Mouse (Mus musculus) MEL (cell line): ENCODE measurements at regions not wholly inside any gene's neighbourhood (a gene's known extent, or its start where the extent isn't known, plus 50 kb on each side); places are given as distances from the start of the nearest gene placed in this dataset.

ENCODE experiments used
- DNase-seq: peaks from one replicate; pipeline ENCODE4 v3.0.0; 2011; ENCODE audit warnings: low read depth, low spot score
- H3K27ac ChIP-seq: 2 replicates; pipeline ENCODE4 v1.5.1; 2012; ENCODE audit warnings: low read depth, mild to moderate bottlenecking, control low read depth, low read length, moderate library complexity; ENCODE audit not compliant: control insufficient read depth
- H3K27me3 ChIP-seq, 2 experiments: fragments of 150-350 bp in 1 of 2; sonication (generic) in 1 of 2; 2 replicates each; pipeline ENCODE4 v1.6.1; 2012; ENCODE audit warnings: low read length in 2 of 2, mild to moderate bottlenecking in 2 of 2, improper control_type of control experiment in 1 of 2, moderate library complexity in 1 of 2; ENCODE audit not compliant: insufficient read depth in 2 of 2, control insufficient read depth in 1 of 2
- H3K36me3 ChIP-seq, 2 experiments: 2 replicates each; pipeline ENCODE4 v1.6.1; 2012 to 2014; ENCODE audit warnings: low read length in 2 of 2, improper control_type of control experiment in 1 of 2, inconsistent platforms in 1 of 2, mild to moderate bottlenecking in 1 of 2; ENCODE audit not compliant: insufficient read depth in 2 of 2, control insufficient read depth in 1 of 2
- H3K4me1 ChIP-seq, 2 experiments: fragments of 150-350 bp in 1 of 2; sonication (generic) in 1 of 2; 2 replicates each; pipeline ENCODE4 v1.6.1; 2012; ENCODE audit warnings: low read length in 2 of 2, improper control_type of control experiment in 1 of 2, mild to moderate bottlenecking in 1 of 2; ENCODE audit not compliant: insufficient read depth in 2 of 2, control insufficient read depth in 1 of 2
- H3K4me3 ChIP-seq, 2 experiments: fragments of 150-350 bp in 1 of 2; sonication (generic) in 1 of 2; 2 replicates each; pipeline ENCODE4 v1.5.1; 2012; ENCODE audit warnings: low read depth in 2 of 2, low read length in 2 of 2, mild to moderate bottlenecking in 2 of 2, moderate library complexity in 2 of 2, control low read depth in 1 of 2, improper control_type of control experiment in 1 of 2; ENCODE audit not compliant: control insufficient read depth in 1 of 2, insufficient read depth in 1 of 2
- H3K79me2 ChIP-seq: 2 replicates; pipeline ENCODE4 v1.6.1; 2012; ENCODE audit warnings: mild to moderate bottlenecking, low read length, moderate library complexity; ENCODE audit not compliant: control insufficient read depth, poor library complexity, insufficient read depth
- H3K9ac ChIP-seq: 2 replicates; pipeline ENCODE4 v1.6.1; 2012; ENCODE audit warnings: low read depth, mild to moderate bottlenecking, control low read depth, low read length, moderate library complexity; ENCODE audit not compliant: control insufficient read depth, poor library complexity, severe bottlenecking
- H3K9me3 ChIP-seq: fragments of 150-350 bp; sonication (generic); replicated peaks from 2 replicates; pipeline ENCODE4 v1.6.1; 2012; ENCODE audit warnings: mild to moderate bottlenecking, low read length, improper control_type of control experiment, moderate library complexity; ENCODE audit not compliant: insufficient read depth
- BHLHE40 ChIP-seq: IDR thresholded peaks from 2 replicates; pipeline ENCODE4 v1.6.1; 2012; ENCODE audit warnings: low read depth, mild to moderate bottlenecking, inconsistent platforms, low read length, improper control_type of control experiment, borderline replicate concordance
- CHD1 ChIP-seq: IDR thresholded peaks from 2 replicates; pipeline ENCODE4 v1.6.1; 2012; ENCODE audit warnings: low read depth, mild to moderate bottlenecking, inconsistent platforms, low read length, improper control_type of control experiment
- CTCF ChIP-seq, 3 experiments: IDR thresholded peaks in 2 of 3; conservative IDR thresholded peaks in 1 of 3; 2 replicates each; pipeline ENCODE4 v1.5.1; 2011 to 2012; ENCODE audit warnings: low read length in 3 of 3, low read depth in 2 of 3, mild to moderate bottlenecking in 2 of 3, improper control_type of control experiment in 1 of 3, inconsistent platforms in 1 of 3, mixed read lengths in 1 of 3, moderate library complexity in 1 of 3; ENCODE audit not compliant: control insufficient read depth in 1 of 3, insufficient read depth in 1 of 3, poor library complexity in 1 of 3, severe bottlenecking in 1 of 3
- EP300 ChIP-seq, 2 experiments: IDR thresholded peaks; 2 replicates each; pipeline ENCODE4 v1.6.1; 2011; ENCODE audit warnings: improper control_type of control experiment in 2 of 2, low read length in 2 of 2, low read depth in 1 of 2, mild to moderate bottlenecking in 1 of 2
- GABPA ChIP-seq: IDR thresholded peaks from 2 replicates; pipeline ENCODE4 v1.6.1; 2012; ENCODE audit warnings: low read depth, mild to moderate bottlenecking, inconsistent platforms, low read length, improper control_type of control experiment, moderate library complexity
- HCFC1 ChIP-seq: IDR thresholded peaks from 2 replicates; pipeline ENCODE4 v1.6.1; 2012; ENCODE audit warnings: low read depth, mild to moderate bottlenecking, inconsistent platforms, low read length, improper control_type of control experiment, moderate library complexity
- JUND ChIP-seq: IDR thresholded peaks from 2 replicates; pipeline ENCODE4 v1.6.1; 2011; ENCODE audit warnings: low read depth, mild to moderate bottlenecking, improper control_type of control experiment, low read length
- KAT2A ChIP-seq: conservative IDR thresholded peaks from 2 replicates; pipeline ENCODE4 v1.6.1; 2012; ENCODE audit warnings: low read depth, low read length, improper control_type of control experiment, inconsistent platforms
- MAFK ChIP-seq: IDR thresholded peaks from 2 replicates; pipeline ENCODE4 v1.6.1; 2011; ENCODE audit warnings: low read depth, mild to moderate bottlenecking, low read length, improper control_type of control experiment, borderline replicate concordance
- MAX ChIP-seq: IDR thresholded peaks from 2 replicates; pipeline ENCODE4 v1.6.1; 2011; ENCODE audit warnings: low read length, improper control_type of control experiment
- MAZ ChIP-seq: IDR thresholded peaks from 2 replicates; pipeline ENCODE4 v1.6.1; 2012; ENCODE audit warnings: low read depth, mild to moderate bottlenecking, inconsistent platforms, low read length, improper control_type of control experiment
- MEF2A ChIP-seq: IDR thresholded peaks from 2 replicates; pipeline ENCODE4 v1.6.1; 2014; ENCODE audit warnings: low read depth, mild to moderate bottlenecking, inconsistent platforms, low read length, improper control_type of control experiment; ENCODE audit not compliant: poor library complexity, insufficient replicate concordance, severe bottlenecking; ENCODE audit errors: extremely low read depth
- MXI1 ChIP-seq: IDR thresholded peaks from 2 replicates; pipeline ENCODE4 v1.6.1; 2011; ENCODE audit warnings: mild to moderate bottlenecking, low read depth, low read length, improper control_type of control experiment
- NELFE ChIP-seq: IDR thresholded peaks from 2 replicates; pipeline ENCODE4 v1.6.1; 2011; ENCODE audit warnings: low read depth, low read length, improper control_type of control experiment
- NRF1 ChIP-seq: IDR thresholded peaks from 2 replicates; pipeline ENCODE4 v1.6.1; 2014; ENCODE audit warnings: low read depth, mild to moderate bottlenecking, inconsistent platforms, low read length, improper control_type of control experiment, moderate library complexity; ENCODE audit not compliant: poor library complexity, insufficient read depth, severe bottlenecking
- RAD21 ChIP-seq: IDR thresholded peaks from 2 replicates; pipeline ENCODE4 v1.6.1; 2011; ENCODE audit warnings: mild to moderate bottlenecking, low read depth, low read length, improper control_type of control experiment
- RCOR1 ChIP-seq: IDR thresholded peaks from 2 replicates; pipeline ENCODE4 v1.6.1; 2012; ENCODE audit warnings: low read depth, mild to moderate bottlenecking, inconsistent platforms, low read length, improper control_type of control experiment
- SIN3A ChIP-seq: IDR thresholded peaks from 2 replicates; pipeline ENCODE4 v1.6.1; 2012; ENCODE audit warnings: low read length, improper control_type of control experiment, inconsistent platforms
- SMC3 ChIP-seq: IDR thresholded peaks from 2 replicates; pipeline ENCODE4 v1.6.1; 2011; ENCODE audit warnings: low read depth, low read length, improper control_type of control experiment
- TAL1 ChIP-seq: IDR thresholded peaks from 2 replicates; pipeline ENCODE4 v1.6.1; 2012; ENCODE audit warnings: mild to moderate bottlenecking, inconsistent platforms, low read length, moderate library complexity, mixed read lengths
- TBP ChIP-seq: IDR thresholded peaks from 2 replicates; pipeline ENCODE4 v1.8.0; 2011; ENCODE audit warnings: low read depth, low read length, improper control_type of control experiment
- UBTF ChIP-seq: IDR thresholded peaks from 2 replicates; pipeline ENCODE4 v1.6.1; 2012; ENCODE audit warnings: low read depth, mild to moderate bottlenecking, inconsistent platforms, low read length, improper control_type of control experiment, moderate library complexity, borderline replicate concordance; ENCODE audit not compliant: insufficient read depth
- USF2 ChIP-seq, 2 experiments: IDR thresholded peaks; 2 replicates each; pipeline ENCODE4 v1.6.1; 2011 to 2012; ENCODE audit warnings: improper control_type of control experiment in 2 of 2, low read length in 2 of 2, borderline replicate concordance in 1 of 2, inconsistent platforms in 1 of 2, low read depth in 1 of 2, mild to moderate bottlenecking in 1 of 2; ENCODE audit not compliant: insufficient read depth in 1 of 2
- ZKSCAN1 ChIP-seq: IDR thresholded peaks from 2 replicates; pipeline ENCODE4 v1.6.1; 2012; ENCODE audit warnings: low read depth, mild to moderate bottlenecking, inconsistent platforms, low read length, improper control_type of control experiment, moderate library complexity
- ZMIZ1 ChIP-seq: IDR thresholded peaks from 2 replicates; pipeline ENCODE4 v1.6.1; 2012; ENCODE audit warnings: low read depth, mild to moderate bottlenecking, inconsistent platforms, low read length, improper control_type of control experiment, moderate library complexity
- ZNF384 ChIP-seq: IDR thresholded peaks from 2 replicates; pipeline ENCODE4 v1.6.1; 2012; ENCODE audit warnings: low read depth, mild to moderate bottlenecking, inconsistent platforms, low read length, improper control_type of control experiment

- no peaks in the 10 kb centered on the region for H3K4me1 ChIP-seq
- TF ChIP-seq USF2 (IDR thresholded peaks at IDR 0.05; ENCODE audit: borderline replicate concordance in 1 of 2, insufficient read depth in 1 of 2, low read depth in 1 of 2, low read length in 2 of 2) (no peak), BHLHE40 (no peak), RAD21 (no peak), EP300 (IDR thresholded peaks at IDR 0.05; ENCODE audit: low read depth in 1 of 2, low read length in 2 of 2) (no peak), GABPA (no peak), KAT2A (no peak), SMC3 (no peak), ZNF384 (no peak), NELFE (no peak), MAX (no peak), UBTF (no peak), RCOR1 (no peak), ZMIZ1 (no peak), TAL1 (no peak), SIN3A (no peak), NRF1 (no peak), ZKSCAN1 (no peak), JUND (no peak), TBP (no peak)
- H3K27ac ChIP-seq = no peak overlapping the region
- H3K9me3 ChIP-seq = no peaks in the 10 kb centered on the region
- no peak for DNase-seq
- H3K36me3 ChIP-seq = no peaks in the 10 kb centered on the region
- H3K4me3 ChIP-seq = no peak overlapping the region
- H3K27me3 ChIP-seq = no peaks in the 10 kb centered on the region
- H3K9ac ChIP-seq = no peak overlapping the region
- no peaks in the 10 kb centered on the region for H3K79me2 ChIP-seq
Measured at GRCm38 (mm10) chr8:93730738-93731700, 78.7 kb upstream of the Gnao1 start.

- no peak for DNase-seq
- H3K36me3 ChIP-seq = no peaks in the 10 kb centered on the region
- no peaks in the 10 kb centered on the region for H3K9me3 ChIP-seq
- no peak overlapping the region for H3K27ac ChIP-seq
- no peak overlapping the region for H3K9ac ChIP-seq
- H3K79me2 ChIP-seq = no peaks in the 10 kb centered on the region
- TF ChIP-seq CHD1 (no peak), GABPA (no peak), RAD21 (no peak), MEF2A (no peak), MAFK (no peak), SIN3A (no peak), MXI1 (no peak), CTCF (IDR thresholded peaks at IDR 0.05 in 2 of 3, conservative IDR thresholded peaks at IDR 0.05 in 1 of 3; ENCODE audit: control insufficient read depth in 1 of 3, insufficient read depth in 1 of 3, low read depth in 2 of 3, low read length in 3 of 3, poor library complexity in 1 of 3, severe bottlenecking in 1 of 3) (no peak), USF2 (IDR thresholded peaks at IDR 0.05; ENCODE audit: borderline replicate concordance in 1 of 2, insufficient read depth in 1 of 2, low read depth in 1 of 2, low read length in 2 of 2) (no peak), RCOR1 (no peak), HCFC1 (no peak), MAZ (no peak)
- no peaks in the 10 kb centered on the region for H3K4me1 ChIP-seq
- H3K27me3 ChIP-seq = no peaks in the 10 kb centered on the region
- H3K4me3 ChIP-seq = no peak overlapping the region
Measured at GRCm38 (mm10) chr8:93734818-93735217, 74.9 kb upstream of the Gnao1 start.
